Mouse (Mus musculus): ENCODE results near the gene Lrtm1. TPM values are rescaled to one million over a fixed set of nuclear protein-coding genes. Genes with fewer than 3 reads are reported as not detected.

Lrtm1 gene
- polyA plus RNA-seq, 1 experiment from 2014 or later, result not detected

DNA sequence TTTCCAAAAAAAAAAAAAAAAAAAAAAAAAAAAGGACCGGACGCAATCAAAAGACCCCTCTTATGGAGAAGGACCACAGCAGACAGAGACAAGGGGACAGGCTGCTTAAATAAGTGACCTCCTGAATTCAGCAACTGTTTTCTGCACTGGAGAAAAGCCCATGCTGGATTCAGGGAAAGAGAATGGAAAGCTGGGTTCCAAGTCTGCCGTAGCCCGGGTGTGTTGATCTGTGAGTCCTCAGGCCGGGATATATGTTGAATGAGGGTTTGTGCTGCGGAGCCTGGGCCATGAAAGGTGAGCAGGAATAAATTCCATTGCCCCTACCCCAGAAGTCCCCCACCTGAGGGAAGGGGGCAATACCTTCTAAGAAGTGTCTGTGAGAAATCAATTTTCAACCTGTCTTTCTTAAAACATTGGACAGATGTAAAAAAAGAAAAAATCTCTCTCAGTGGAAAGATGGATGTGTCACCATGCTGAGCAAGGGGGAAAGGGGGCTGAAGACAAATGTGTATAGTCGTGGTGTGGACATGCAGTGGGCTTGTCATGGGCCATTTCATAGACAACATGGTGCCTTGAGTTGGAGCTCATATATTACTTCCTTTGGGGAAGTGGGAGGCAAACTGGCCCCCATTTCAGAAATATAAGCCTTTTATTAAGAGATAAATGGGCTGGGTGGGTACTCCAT, 450 bp downstream of the Lrtm1 start:
- H3K4me3 ChIP-seq, result no peak overlapping the region
- peaks cover 36% of the 10 kb centered on the region for H3K4me1 ChIP-seq
- peak overlapping the region; percentile 39; the same call in 1 of the 2 replicates for H3K27ac ChIP-seq
- no peak for DNase-seq (ENCODE audit: low spot score)
- H3K9me3 ChIP-seq (replicated peaks), result no peaks in the 10 kb centered on the region
- WGBS, result 49% methylated on average over 7 of the region's 7 CpGs
- H3K36me3 ChIP-seq, result no peaks in the 10 kb centered on the region
- H3K27me3 ChIP-seq (ENCODE audit: low read depth, poor library complexity, severe bottlenecking), result 0 out of 2 replicates have a peak, but pooled peaks cover 6% of the 10 kb centered on the region

DNA sequence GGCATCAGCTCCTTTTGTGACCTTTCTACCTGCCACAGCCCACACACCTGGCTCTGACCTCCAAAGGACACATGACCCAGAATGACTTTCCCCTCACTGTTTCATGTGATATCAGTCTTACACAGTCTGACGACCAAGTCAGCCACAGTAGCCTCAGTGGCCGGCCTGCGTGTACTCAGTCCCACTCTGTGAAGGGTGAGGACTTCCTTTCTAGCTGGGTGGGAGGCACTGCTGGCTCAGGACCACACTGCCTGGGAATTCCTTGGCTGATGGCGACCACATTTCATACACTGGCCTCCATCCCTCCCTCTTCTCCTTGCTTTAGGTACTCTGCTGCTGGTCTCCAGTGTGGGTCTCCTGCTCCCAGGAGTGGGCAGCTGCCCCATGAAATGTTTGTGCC, 3.3 kb downstream of the Lrtm1 start:
- Histone ChIP-seq H3K27ac (no peak overlapping the region), H3K4me1 (peaks cover 34% of the 10 kb centered on the region), H3K9me3 (replicated peaks) (no peaks in the 10 kb centered on the region), H3K4me3 (no peak overlapping the region), H3K36me3 (no peaks in the 10 kb centered on the region), H3K27me3 (ENCODE audit: low read depth, poor library complexity, severe bottlenecking) (0 out of 2 replicates have a peak, but pooled peaks cover 10% of the 10 kb centered on the region)
- WGBS, result 93% methylated on average over 4 of the region's 4 CpGs
- DNase-seq (ENCODE audit: low spot score), result no peak

DNA sequence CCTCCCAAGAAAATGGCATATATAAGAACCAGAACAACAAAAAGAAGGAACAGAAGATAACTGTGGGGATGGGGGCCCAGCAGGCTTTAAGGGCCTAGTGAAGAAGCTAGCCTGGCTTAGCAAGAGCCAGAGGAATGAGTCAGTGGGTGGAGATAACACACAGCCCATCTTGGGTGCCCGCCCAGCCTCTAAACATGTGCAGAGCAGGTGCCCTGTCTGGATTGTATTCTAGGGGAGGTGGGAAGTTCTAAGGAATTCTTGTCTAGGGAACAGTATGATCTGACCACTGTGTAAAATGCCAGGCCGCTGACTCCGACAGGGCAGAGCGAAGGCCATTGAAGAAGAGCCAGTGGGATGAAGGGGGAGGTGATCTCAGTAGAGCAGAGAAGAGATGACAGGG, 5.2 kb downstream of the Lrtm1 start:
- H3K4me3 ChIP-seq, result no peak overlapping the region

DNA sequence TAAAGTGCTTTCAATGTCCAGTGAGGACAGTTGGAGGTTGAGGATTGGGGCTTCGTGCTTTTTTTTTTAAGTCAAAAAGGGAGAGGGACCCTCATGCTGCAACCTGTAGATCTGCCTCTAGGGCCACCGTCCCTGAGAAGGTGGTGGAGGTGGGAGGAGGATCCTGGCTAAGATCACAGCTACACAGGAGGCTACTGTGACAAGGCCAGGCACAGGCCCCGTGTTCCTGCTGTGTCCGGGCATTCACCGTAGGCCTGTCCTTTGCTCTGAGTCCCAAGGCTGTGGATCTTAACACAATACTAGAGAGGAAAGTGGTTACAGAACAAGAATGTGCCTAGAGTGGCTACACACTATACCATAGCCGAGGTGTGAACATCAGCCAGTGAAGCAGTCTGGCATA, 7.3 kb downstream of the Lrtm1 start:
- H3K27ac ChIP-seq, result 0 out of 2 replicates have a peak overlapping the region, but pooled peaks have one; percentile 28
- no peak for DNase-seq (ENCODE audit: low spot score)
- no peaks in the 10 kb centered on the region for H3K9me3 ChIP-seq (replicated peaks)
- peaks cover 39% of the 10 kb centered on the region for H3K4me1 ChIP-seq
- H3K36me3 ChIP-seq, result no peaks in the 10 kb centered on the region
- no peak overlapping the region for H3K4me3 ChIP-seq
- 88% methylated on average over 6 of the region's 6 CpGs for WGBS
- 0 out of 2 replicates have a peak, but pooled peaks cover 10% of the 10 kb centered on the region for H3K27me3 ChIP-seq (ENCODE audit: low read depth, poor library complexity, severe bottlenecking)

More for the DNA sequence above, 5.2 kb downstream of the Lrtm1 start:
- no peak for DNase-seq (ENCODE audit: low spot score)
- Histone ChIP-seq H3K4me1 (peaks cover 24% of the 10 kb centered on the region), H3K9me3 (replicated peaks) (no peaks in the 10 kb centered on the region), H3K36me3 (no peaks in the 10 kb centered on the region), H3K27me3 (ENCODE audit: low read depth, poor library complexity, severe bottlenecking) (0 out of 2 replicates have a peak, but pooled peaks cover 10% of the 10 kb centered on the region), H3K27ac (no peak overlapping the region)
- 90% methylated on average over 4 of the region's 4 CpGs for WGBS

DNA sequence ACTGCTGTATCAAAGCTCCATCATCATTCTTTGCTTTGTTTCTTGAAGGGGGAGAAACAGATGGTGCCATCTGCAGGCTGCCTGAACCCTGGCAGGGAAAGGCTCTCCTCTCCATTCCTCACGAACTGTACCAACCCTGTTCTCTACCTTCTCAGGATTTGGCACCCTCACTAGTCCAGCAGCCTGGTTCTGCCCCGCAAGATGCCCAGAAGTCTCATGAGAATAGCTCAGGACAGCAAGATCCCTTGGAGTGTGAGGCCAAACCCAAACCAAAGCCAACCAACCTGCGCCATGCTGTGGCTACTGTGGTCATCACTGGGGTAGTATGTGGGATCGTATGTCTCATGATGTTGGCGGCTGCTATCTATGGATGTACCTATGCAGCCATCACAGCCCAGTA, 9.3 kb downstream of the Lrtm1 start:
- Histone ChIP-seq H3K27ac (peak overlapping the region; percentile 46; the same call in 1 of the 2 replicates), H3K27me3 (ENCODE audit: low read depth, poor library complexity, severe bottlenecking) (0 out of 2 replicates have a peak, but pooled peaks cover 4% of the 10 kb centered on the region)
- WGBS, result 87% methylated on average over 5 of the region's 5 CpGs

DNA sequence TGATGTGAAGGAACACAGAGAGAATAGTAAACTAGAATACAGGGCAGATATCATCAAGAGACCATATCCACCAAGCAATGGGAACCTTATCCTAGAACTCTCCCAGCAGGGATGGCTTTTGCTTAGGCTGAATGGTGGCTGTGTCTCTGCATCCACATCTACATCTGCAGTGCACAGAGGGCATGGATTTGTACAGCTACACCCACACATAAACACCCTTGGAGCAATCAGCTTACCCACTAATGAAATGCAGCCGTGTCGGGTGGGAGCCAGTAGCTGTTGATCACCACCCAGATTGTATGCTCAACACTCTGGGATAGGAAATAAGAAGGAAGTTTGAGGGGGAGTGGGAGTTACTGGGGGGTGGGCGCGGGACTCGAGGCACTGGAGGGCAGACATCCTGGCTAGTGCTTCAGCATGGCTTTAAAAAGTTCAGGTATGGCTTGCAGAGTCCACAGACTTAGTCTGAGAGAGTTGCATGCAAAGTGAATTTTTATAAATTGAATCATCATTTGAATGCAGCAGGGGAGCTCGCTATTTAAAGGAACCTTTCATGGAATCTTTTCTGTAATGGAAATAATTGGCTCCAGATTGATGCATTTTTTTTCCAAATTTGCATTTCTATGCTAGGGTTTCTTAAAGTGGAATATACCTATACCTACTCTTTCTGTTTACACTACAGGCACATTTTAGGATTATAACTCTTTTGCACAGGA, 10.5 kb downstream of the Lrtm1 start:
- Histone ChIP-seq H3K27ac (peak overlapping the region; percentile 75), H3K9me3 (replicated peaks) (no peaks in the 10 kb centered on the region), H3K4me1 (peaks cover 45% of the 10 kb centered on the region), H3K36me3 (no peaks in the 10 kb centered on the region), H3K4me3 (peak overlapping the region; percentile 20; the same call in 1 of the 2 replicates), H3K27me3 (ENCODE audit: low read depth, poor library complexity, severe bottlenecking) (0 out of 2 replicates have a peak, but pooled peaks cover 4% of the 10 kb centered on the region)
- 51% methylated on average over 6 of the region's 6 CpGs for WGBS
- peak; percentile 58 for DNase-seq (ENCODE audit: low spot score)

More for the DNA sequence above, 9.3 kb downstream of the Lrtm1 start:
- DNase-seq (ENCODE audit: low spot score), result no peak
- no peaks in the 10 kb centered on the region for H3K9me3 ChIP-seq (replicated peaks)
- H3K4me1 ChIP-seq, result peaks cover 45% of the 10 kb centered on the region
- H3K36me3 ChIP-seq, result no peaks in the 10 kb centered on the region
- no peak overlapping the region for H3K4me3 ChIP-seq

DNA sequence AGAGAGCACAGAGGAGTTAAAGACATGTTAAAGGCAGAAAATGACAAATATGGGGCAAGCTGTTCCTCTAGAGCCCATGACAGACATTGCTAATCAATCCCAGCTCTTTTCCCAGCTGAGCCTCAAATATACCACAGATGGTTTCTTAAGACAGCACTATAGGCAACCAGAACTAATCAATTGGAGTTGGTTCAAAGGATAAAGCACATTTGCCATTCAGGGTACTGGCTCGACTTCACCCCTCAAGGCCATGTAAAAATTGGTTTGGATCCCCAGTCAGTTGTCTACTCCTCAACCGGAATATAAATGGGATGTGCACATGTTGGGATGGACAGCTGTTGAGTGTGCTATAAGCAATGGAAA, 11.1 kb downstream of the Lrtm1 start:
- peaks cover 45% of the 10 kb centered on the region for H3K4me1 ChIP-seq
- 62% methylated on average over 2 of the region's 2 CpGs for WGBS
- 0 out of 2 replicates have a peak, but pooled peaks cover 4% of the 10 kb centered on the region for H3K27me3 ChIP-seq (ENCODE audit: low read depth, poor library complexity, severe bottlenecking)
- no peak overlapping the region for H3K4me3 ChIP-seq
- H3K27ac ChIP-seq, result peak overlapping the region; percentile 75
- H3K9me3 ChIP-seq (replicated peaks), result no peaks in the 10 kb centered on the region
- DNase-seq (ENCODE audit: low spot score), result no peak
- no peaks in the 10 kb centered on the region for H3K36me3 ChIP-seq

DNA sequence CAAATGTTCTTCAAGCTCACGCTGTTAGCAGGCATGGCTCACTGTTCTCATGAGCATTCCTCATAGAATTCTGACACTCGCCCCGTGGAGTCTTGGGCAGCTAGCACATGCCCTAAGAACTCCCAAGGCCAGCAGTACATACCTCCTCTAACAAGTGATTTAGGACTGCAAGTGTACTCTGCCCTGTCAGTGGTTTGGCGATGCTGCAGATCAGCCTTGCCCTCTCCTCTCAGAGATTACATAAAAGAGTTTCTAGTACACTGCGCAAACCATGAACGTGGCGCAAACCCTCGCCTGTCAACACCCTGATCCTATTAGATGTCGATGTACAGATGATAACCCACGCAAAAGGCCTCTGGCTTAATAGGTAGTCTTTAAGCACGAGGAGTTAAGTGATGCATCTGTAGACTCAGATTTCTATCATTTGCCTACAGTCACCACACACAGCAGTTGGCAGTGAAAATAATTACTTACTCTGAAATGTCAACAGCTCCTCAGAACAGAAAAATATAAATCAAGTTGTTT, 11.9 kb downstream of the Lrtm1 start:
- Histone ChIP-seq H3K27me3 (ENCODE audit: low read depth, poor library complexity, severe bottlenecking) (0 out of 2 replicates have a peak, but pooled peaks cover 4% of the 10 kb centered on the region), H3K4me3 (no peak overlapping the region), H3K36me3 (no peaks in the 10 kb centered on the region), H3K9me3 (replicated peaks) (no peaks in the 10 kb centered on the region), H3K4me1 (peaks cover 36% of the 10 kb centered on the region), H3K27ac (no peak overlapping the region)
- DNase-seq (ENCODE audit: low spot score), result no peak
- WGBS, result 65% methylated on average over 11 of the region's 11 CpGs

DNA sequence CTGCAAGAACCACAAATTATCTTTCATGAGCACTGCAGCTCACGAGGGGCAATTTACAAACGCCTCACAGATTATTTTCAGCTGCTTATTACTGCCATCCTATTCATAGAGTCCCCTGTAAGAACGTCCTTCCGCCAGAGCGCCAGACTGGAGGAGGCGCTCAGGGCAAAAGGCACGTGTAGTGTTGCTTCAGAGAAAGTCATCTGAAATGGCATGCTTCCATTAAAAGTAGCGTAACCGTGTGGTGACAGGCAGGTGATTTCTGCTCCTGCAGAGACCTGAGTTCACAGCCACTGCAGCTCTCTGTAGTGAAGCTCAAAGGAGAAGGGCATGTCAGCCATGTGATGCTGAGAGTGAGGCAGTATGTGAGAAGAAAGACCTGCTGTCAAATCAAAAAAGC, 12.5 kb downstream of the Lrtm1 start:
- Histone ChIP-seq H3K36me3 (no peaks in the 10 kb centered on the region), H3K9me3 (replicated peaks) (no peaks in the 10 kb centered on the region), H3K4me1 (peaks cover 35% of the 10 kb centered on the region), H3K27ac (no peak overlapping the region), H3K27me3 (ENCODE audit: low read depth, poor library complexity, severe bottlenecking) (0 out of 2 replicates have a peak, but pooled peaks cover 4% of the 10 kb centered on the region), H3K4me3 (no peak overlapping the region)
- 70% methylated on average over 9 of the region's 9 CpGs for WGBS
- no peak for DNase-seq (ENCODE audit: low spot score)

DNA sequence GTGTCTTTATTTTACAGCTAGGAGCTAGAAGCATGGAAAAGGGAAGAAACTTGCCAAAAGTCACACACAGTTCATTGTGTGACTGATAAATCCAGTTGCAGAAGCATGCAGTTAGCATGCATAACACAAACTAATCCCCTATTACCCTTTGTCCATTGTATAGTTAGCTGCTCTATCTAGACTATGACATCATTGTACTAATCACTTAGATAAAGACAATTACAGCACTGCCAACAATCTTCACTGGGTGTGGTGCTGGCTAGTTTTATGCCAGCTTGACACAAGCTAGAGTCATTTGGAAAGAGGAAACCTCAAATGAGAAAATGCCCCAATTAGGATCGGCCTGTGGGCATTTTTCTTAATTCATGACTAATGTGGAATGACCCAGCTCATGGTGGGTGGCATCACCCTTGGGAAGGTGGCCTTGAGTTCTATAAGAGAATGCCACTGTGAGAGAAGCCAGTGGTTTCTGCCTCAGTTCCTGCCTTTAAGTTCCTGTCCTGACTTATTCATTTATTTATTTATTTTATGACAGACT, 13.9 kb downstream of the Lrtm1 start:
- no peak for DNase-seq (ENCODE audit: low spot score)
- Histone ChIP-seq H3K27ac (no peak overlapping the region), H3K9me3 (replicated peaks) (no peaks in the 10 kb centered on the region), H3K4me1 (peaks cover 35% of the 10 kb centered on the region), H3K27me3 (ENCODE audit: low read depth, poor library complexity, severe bottlenecking) (no peaks in the 10 kb centered on the region), H3K4me3 (no peak overlapping the region), H3K36me3 (no peaks in the 10 kb centered on the region)
- 87% methylated on average over 1 of the region's 1 CpGs for WGBS

DNA sequence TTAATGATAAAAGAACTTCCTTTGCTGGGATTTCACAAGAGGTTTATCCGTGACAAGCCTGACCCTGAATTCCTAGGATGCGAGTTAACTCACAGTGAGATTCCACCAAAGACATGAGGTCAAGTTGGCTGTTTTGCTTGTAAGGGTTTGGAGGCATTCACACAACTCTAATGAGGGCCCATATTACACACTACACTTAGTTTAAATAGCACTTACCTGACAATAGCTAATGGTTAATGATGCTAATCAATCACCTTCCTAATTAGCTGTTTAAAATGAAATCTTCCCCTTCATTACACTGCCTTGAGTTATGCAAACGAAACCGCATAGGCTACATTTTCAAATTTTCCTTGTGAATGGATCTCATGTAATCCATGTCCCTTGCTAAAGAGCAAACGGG, 20.2 kb downstream of the Lrtm1 start:
- Histone ChIP-seq H3K36me3 (no peaks in the 10 kb centered on the region), H3K27ac (no peak overlapping the region), H3K9me3 (replicated peaks) (no peaks in the 10 kb centered on the region), H3K4me1 (0 out of 2 replicates have a peak, but pooled peaks cover 2% of the 10 kb centered on the region), H3K27me3 (ENCODE audit: low read depth, poor library complexity, severe bottlenecking) (no peaks in the 10 kb centered on the region), H3K4me3 (no peak overlapping the region)
- 69% methylated on average over 5 of the region's 5 CpGs for WGBS
- no peak for DNase-seq (ENCODE audit: low spot score)

DNA sequence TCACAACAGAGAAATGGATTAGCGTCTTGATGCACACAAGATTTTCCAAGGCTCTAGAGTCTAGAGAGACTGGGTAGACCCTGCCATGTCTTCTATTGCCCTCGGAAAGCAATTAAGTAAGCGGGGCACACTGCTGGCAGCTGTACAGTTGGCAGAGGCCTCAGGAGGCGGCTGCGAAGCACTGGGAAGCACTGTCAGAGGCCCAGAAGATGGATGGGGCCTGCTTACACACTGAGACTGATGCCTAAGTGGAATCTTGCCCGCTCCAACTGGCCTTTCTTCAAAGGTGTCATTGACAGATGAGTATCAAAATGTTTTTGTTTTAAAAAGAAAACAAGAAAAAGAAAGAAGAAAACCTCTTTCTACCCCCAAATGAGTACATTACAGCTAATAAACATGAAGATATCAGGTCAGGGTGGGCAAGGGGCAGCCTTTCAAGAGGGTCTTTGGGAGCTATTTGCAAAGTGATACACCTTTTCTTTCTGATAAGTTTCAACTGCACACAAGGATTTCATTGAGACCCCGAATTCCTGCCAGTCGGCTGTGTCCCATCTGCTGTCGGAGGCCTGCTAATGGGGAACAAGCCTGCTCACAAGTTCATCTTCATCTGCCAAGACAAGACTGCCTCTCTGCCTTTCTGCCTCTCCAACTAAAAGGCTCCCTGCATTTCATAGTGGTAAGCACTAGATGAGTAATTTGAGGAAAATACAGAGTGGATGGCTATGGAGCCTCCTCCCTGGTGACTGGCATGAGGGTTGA, 22.8 kb downstream of the Lrtm1 start:
- no peak for DNase-seq (ENCODE audit: low spot score)
- 0 out of 2 replicates have a peak, but pooled peaks cover 2% of the 10 kb centered on the region for H3K4me1 ChIP-seq
- H3K36me3 ChIP-seq, result no peaks in the 10 kb centered on the region
- no peak overlapping the region for H3K4me3 ChIP-seq
- WGBS, result 43% methylated on average over 9 of the region's 9 CpGs
- no peak overlapping the region for H3K27ac ChIP-seq
- H3K27me3 ChIP-seq (ENCODE audit: low read depth, poor library complexity, severe bottlenecking), result no peaks in the 10 kb centered on the region
- no peaks in the 10 kb centered on the region for H3K9me3 ChIP-seq (replicated peaks)

All from limb, embryonic 10.5 days (tissue).